Mouse (Mus musculus): ENCODE measurements around the gene Gm21985. TPM values are rescaled to one million over a fixed set of nuclear protein-coding genes. Genes with fewer than 3 reads are reported as not detected.
"Not testable (repeated sequence)": the region's sequence is repeated elsewhere in the genome, so short reads cannot be mapped to it uniquely, and the experiment has no call there.

Gm21985 gene
- polyA plus RNA-seq, 1 experiment = not detected

DNA sequence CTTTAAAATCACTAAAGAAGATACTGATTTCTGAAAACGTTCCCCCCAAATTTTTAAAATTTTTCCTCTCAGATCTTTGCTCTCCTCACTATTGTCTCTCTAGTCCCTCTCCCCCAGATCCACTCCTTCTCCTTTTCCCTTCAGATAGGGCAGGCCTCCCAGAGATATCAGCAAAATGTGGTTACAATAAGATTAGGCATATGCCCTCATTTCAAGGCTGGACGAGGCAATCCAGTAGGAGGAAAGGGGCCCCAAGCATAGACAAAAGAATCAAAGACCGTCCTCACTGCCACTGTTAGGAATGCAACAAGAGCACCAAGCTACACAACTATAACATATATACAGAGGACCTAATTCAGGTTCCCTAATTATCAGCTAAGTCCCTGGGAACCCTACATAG lies 159.2 kb downstream of the Gm21985 start:
- TF ChIP-seq CTCF (IDR thresholded peaks at IDR 0.05; ENCODE audit: borderline replicate concordance, extremely low read depth, insufficient read depth, insufficient read length) = no peak
- DNase-seq (ENCODE audit: low read depth) = no peak

DNA sequence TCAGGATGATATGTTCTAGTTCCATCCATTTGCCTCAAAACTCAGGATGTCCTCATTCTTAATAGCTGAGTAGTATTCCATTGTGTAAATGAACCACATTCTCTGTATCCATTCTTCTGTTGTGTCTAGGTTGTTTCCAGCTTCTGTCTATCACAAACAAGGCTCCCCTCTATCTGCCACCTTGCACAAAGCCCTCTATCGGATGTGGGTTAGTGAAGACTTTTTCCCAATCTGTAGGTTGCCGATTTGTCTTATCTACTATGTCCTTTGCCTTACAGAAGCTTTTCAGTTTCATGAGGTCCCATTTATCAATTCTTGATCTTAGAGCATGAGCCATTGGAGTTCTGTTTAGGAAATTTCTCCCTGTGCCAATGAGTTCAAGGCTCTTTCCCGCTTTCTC lies 162.4 kb downstream of the Gm21985 start:
- DNase-seq (ENCODE audit: low read depth) = not testable (repeated sequence)

DNA sequence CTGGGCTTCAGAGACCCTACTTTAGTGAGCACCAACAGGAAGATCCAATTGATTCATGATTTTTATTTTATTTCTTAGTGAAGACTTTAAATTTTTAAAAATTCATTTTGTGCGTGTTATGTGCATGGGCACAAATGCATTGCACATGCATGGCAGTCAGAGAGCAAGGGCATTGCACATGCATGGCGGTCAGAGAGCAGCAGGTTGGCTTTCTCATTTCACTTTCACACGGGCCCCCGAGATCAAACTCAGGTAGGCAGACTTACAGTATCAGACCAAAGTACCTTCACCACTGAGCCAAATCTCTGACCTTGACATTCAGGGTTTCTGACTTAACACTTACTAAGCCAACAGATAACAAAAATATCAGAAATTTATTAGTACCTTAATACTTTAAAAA lies 163.6 kb downstream of the Gm21985 start:
- TF ChIP-seq POLR2A (IDR thresholded peaks at IDR 0.05; ENCODE audit: borderline replicate concordance, extremely low read depth, insufficient read depth, insufficient read length, poor library complexity, severe bottlenecking) = no peak
- no peak for TF ChIP-seq CTCF (IDR thresholded peaks at IDR 0.05; ENCODE audit: borderline replicate concordance, extremely low read depth, insufficient read depth, insufficient read length)
- DNase-seq (ENCODE audit: low read depth) = no peak

DNA sequence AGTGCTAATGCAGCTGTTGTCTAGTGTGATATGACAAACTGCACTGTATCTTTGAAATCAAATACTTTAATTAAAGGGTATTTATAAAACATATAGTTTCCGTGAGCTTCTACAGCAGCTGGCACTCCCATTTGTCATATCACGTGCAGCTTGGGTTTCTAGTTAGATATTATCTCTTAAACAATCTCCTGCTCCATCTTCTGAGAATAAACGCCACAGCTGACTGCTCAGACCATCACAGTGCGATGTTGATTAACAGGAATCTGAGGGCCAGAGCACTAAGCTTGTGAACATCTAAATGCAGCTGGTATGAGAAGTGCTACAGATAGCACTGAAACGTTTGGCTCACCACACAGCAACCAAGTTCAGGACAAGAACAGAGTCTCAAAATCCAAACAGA lies 164.3 kb downstream of the Gm21985 start:
- no peak for TF ChIP-seq POLR2A (IDR thresholded peaks at IDR 0.05; ENCODE audit: borderline replicate concordance, extremely low read depth, insufficient read depth, insufficient read length, poor library complexity, severe bottlenecking)
- TF ChIP-seq CTCF (IDR thresholded peaks at IDR 0.05; ENCODE audit: borderline replicate concordance, extremely low read depth, insufficient read depth, insufficient read length) = no peak
- no peak for DNase-seq (ENCODE audit: low read depth)

DNA sequence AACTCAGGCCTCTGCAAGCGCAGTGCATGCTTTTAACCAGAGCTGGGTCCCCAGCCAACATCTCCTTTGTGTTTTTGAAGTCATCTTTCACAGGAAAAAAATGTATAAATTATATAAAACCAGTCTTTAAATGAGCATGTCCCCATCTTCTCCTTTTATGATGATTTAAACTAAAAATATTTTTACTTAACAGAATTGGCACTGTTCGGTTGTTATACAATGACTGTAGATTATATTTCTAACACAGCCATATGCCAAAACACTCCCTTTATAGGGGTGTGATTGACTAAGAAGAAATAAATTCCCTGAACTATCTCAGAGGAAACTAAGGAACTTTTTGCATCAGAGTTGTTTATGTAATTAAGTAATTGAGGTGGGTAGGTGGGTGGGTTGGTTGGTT lies 166.4 kb downstream of the Gm21985 start:
- DNase-seq (ENCODE audit: low read depth) = no peak
- TF ChIP-seq POLR2A (IDR thresholded peaks at IDR 0.05; ENCODE audit: borderline replicate concordance, extremely low read depth, insufficient read depth, insufficient read length, poor library complexity, severe bottlenecking) (no peak), CTCF (IDR thresholded peaks at IDR 0.05; ENCODE audit: borderline replicate concordance, extremely low read depth, insufficient read depth, insufficient read length) (no peak)

DNA sequence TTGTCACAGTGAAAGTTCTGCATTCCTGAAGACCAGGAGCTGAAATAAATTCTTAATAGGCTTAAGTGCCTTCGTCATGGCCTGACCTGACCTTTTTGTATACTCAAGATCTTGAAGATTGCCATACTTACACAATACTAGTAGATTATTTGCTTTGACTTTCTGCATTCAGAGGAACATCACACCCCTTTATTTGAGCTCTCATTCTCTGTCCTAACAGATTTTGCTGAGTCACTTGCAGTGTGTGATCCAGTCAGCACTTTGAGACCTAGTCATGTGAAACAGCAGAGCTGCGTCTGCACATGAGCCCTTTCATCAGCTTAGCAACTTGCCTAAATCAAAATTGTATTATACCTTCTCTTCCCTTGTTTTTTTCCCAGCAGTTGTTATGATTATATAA lies 167.2 kb downstream of the Gm21985 start:
- no peak for DNase-seq (ENCODE audit: low read depth)

DNA sequence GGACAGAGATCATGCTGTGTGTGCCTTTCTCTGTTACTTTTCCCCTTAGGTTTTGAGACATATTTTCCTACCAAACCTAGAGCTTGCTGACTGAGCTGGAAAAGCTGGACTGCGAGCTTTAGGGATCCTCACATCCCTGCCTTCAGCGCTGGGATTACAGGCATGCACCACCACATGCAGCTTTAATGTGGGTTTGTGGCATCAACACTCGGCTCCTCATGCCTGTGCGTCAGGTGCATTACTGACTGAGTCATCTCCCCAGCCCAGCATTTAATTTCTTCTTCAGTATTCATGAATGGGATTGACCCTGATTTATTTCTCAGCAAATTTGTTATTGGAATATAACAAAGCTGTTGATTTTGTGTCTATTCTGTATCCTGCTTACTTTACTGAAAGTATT lies 170.2 kb downstream of the Gm21985 start:
- no peak for DNase-seq (ENCODE audit: low read depth)
- TF ChIP-seq CTCF (IDR thresholded peaks at IDR 0.05; ENCODE audit: borderline replicate concordance, extremely low read depth, insufficient read depth, insufficient read length) = no peak

More for the DNA sequence above, 167.2 kb downstream of the Gm21985 start:
- no peak for TF ChIP-seq CTCF (IDR thresholded peaks at IDR 0.05; ENCODE audit: borderline replicate concordance, extremely low read depth, insufficient read depth, insufficient read length)
- no peak for TF ChIP-seq POLR2A (IDR thresholded peaks at IDR 0.05; ENCODE audit: borderline replicate concordance, extremely low read depth, insufficient read depth, insufficient read length, poor library complexity, severe bottlenecking)

DNA sequence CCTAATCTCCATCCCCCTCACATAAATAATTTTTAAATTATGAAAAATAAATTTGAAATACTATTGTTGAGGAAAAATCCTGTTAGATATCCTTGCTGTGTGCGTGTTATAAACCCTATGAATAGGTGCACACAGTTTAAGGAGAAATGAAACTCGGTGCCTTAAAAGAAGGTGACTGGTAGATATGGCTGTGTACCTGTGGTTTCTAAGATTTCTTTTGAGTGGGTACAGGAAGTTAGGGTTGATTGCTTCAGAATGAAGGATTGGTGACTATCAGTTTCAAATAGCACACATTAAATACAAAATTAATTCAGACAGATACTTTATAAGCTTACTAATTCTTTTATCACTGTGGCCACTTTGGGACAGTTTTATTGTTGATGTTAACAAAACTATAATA lies 171.5 kb downstream of the Gm21985 start:
- TF ChIP-seq CTCF (IDR thresholded peaks at IDR 0.05; ENCODE audit: borderline replicate concordance, extremely low read depth, insufficient read depth, insufficient read length) = no peak
- no peak for DNase-seq (ENCODE audit: low read depth)

DNA sequence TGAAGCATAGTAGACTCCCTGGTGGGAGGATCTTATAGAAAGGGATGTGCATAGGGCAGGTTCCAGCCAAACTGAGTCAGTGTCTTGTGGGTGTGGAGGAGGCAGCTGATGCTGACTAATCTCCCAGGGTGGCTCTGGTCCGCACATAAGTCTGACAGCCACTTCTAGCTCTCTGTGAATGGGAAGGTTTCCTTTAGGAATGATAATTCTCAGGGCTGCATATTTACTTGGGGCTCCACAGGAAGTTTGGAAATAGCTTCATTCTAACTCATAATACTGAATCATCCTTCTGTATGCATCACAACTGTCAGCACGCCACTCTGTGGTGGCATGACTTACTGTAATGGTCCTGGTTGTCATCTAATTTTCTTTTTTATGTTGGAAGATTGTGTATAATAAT lies 177.4 kb downstream of the Gm21985 start:
- no peak for TF ChIP-seq POLR2A (IDR thresholded peaks at IDR 0.05; ENCODE audit: borderline replicate concordance, extremely low read depth, insufficient read depth, insufficient read length, poor library complexity, severe bottlenecking)
- no peak for TF ChIP-seq CTCF (IDR thresholded peaks at IDR 0.05; ENCODE audit: borderline replicate concordance, extremely low read depth, insufficient read depth, insufficient read length)
- no peak for DNase-seq (ENCODE audit: low read depth)

DNA sequence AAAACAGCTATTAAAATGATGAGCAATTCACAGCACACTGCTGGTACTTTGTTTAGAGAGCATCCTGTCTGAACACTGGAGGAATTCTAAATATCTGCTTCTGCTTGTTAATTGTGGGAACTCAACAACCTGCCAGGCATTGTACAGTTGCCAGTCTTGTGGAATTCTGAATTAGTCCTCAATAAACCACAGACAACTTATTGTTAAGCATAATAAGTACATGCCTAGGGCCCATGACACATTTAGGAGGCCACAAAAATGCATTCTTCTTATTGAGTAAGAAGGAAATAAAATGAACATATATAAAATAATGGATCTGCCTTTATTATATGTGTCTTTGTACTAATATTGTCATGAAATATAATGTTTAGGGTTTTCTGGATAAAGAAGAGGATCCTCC lies 179.4 kb downstream of the Gm21985 start:
- TF ChIP-seq POLR2A (IDR thresholded peaks at IDR 0.05; ENCODE audit: borderline replicate concordance, extremely low read depth, insufficient read depth, insufficient read length, poor library complexity, severe bottlenecking) (no peak), CTCF (IDR thresholded peaks at IDR 0.05; ENCODE audit: borderline replicate concordance, extremely low read depth, insufficient read depth, insufficient read length) (no peak)
- no peak for DNase-seq (ENCODE audit: low read depth)

DNA sequence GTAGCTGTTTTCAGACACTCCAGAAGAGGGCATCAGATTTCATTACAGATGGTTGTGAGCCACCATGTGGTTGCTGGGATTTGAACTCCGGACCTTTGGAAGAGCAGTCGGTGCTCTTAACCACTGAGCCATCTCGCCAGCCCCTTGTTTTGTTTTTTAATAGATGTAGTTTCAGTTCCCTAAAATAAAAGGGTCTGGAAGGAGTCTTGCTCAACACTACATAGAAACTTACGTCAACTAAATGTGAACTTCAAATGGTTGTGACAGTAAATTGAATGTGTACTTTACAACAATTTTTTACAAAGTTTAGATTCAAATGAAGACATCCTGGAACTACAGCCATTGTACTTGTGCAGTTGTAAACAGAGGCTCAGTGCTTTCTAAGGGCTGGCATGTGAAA lies 181.9 kb downstream of the Gm21985 start:
- DNase-seq (ENCODE audit: low read depth) = not testable (repeated sequence)

DNA sequence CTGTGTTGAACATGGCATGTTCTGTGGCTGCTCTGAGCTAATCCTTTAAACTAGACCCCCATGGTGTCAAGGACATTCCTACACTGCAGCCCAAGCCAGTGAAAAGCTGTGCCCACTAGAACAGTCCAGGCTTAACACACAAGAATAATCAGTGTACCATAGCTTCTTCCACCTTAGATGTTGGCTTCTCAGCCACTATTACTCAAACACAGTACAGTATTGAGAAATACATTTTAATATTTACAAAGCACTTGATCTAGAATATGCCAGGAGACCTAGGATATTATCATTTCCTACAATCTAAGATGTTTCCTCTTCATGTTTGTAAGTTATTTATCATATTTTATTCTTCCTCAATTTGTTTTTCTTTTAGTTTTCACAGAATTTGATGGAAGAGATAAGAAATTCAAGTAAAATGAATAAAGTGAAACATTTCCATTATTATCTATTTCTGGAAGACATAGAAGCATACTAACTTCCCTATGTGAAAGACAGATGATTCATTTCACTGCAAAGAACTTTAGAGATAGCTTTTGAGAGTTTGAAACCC lies 182.5 kb downstream of the Gm21985 start:
- no peak for DNase-seq (ENCODE audit: low read depth)
- TF ChIP-seq CTCF (IDR thresholded peaks at IDR 0.05; ENCODE audit: borderline replicate concordance, extremely low read depth, insufficient read depth, insufficient read length) (no peak), POLR2A (IDR thresholded peaks at IDR 0.05; ENCODE audit: borderline replicate concordance, extremely low read depth, insufficient read depth, insufficient read length, poor library complexity, severe bottlenecking) (no peak)

DNA sequence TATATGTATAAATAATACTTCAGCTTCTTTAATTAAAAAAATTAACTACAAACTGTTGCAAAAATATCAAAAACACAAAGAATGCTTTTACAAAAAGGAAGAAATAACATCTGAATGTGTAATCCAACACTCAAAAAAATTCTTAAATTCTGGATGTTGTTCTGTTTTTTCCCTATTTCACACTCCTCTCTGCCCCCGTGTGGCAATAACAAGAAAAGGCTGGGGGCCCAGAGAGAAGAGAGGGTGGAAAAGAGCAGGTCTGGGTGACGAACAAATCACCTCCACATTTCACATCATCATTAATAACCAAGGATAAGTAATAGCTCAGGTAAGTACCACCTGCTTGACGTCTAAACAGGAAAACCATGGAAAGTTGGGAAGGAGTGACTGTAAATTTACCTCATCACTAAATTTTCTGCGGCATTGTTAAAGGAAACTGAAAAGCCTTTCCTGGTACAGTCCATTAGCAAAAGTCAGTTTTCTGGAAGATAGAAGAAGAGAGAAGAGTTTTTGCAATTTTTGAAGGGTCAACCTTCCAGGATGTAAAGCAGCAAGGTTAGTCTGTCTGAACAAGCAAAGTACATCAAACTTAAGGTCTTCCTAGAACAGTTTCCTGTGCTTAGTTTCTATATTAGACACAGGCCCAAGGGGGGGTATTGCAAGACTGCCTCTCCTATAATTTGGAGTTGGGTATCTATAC lies 183.6 kb downstream of the Gm21985 start:
- DNase-seq (ENCODE audit: low read depth) = peak; percentile 13
- peak; percentile 43; the same call in 1 of the 2 replicates for TF ChIP-seq CTCF (IDR thresholded peaks at IDR 0.05; ENCODE audit: borderline replicate concordance, extremely low read depth, insufficient read depth, insufficient read length)
- no peak for TF ChIP-seq POLR2A (IDR thresholded peaks at IDR 0.05; ENCODE audit: borderline replicate concordance, extremely low read depth, insufficient read depth, insufficient read length, poor library complexity, severe bottlenecking)

DNA sequence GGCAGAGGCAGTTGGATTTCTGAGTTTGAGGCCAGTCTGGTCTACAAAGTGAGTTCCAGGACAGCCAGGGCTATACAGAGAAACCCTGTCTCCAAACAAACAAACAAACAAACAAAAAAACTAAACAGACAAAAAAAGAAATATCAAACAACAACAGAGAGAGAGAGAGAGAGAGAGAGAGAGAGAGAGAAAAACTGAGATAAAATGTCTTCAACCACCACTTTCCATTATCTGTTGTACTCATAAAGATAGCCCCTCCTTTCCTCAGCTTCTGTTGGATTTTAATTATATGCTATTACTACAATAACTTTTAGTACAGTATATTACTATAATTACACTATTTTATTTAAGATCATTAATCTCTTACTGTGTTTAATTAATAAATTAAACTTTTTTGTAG lies 186.4 kb downstream of the Gm21985 start:
- DNase-seq (ENCODE audit: low read depth) = not testable (repeated sequence)

Data from brain, embryonic 14.5 days (tissue).